Mouse (Mus musculus) right cerebral cortex, adult 18-20 months (tissue): ENCODE measurements around the gene Tmem25.

Source experiments
- DNase-seq: peaks from one replicate; pipeline ENCODE4 v3.0.0; 2022; ENCODE audit warnings: mixed read lengths

Gene Tmem25

GRCm38 (mm10) chr9:44799102-44799957 is at the start of gene Tmem25:
Gene Tmem25 (minus strand): TSS chr9:44799307.
- peak; percentile 94 for DNase-seq

- DNase-seq = no peak
Observed at GRCm38 (mm10) chr9:44847446-44847845, 48.3 kb upstream of the Tmem25 start.

- DNase-seq = no peak
Observed at GRCm38 (mm10) chr9:44841241-44841640, 42.1 kb upstream of the Tmem25 start.

- peak; percentile 60 for DNase-seq
Observed at GRCm38 (mm10) chr9:44836439-44836838, 37.3 kb upstream of the Tmem25 start.

- DNase-seq = no peak
Observed at GRCm38 (mm10) chr9:44832356-44832755, 33.2 kb upstream of the Tmem25 start.

- DNase-seq = no peak
Observed at GRCm38 (mm10) chr9:44830506-44830905, 31.4 kb upstream of the Tmem25 start.

- peak; percentile 69 for DNase-seq
Observed at GRCm38 (mm10) chr9:44828944-44829343, 29.8 kb upstream of the Tmem25 start.

- DNase-seq = no peak
Observed at GRCm38 (mm10) chr9:44826660-44827059, 27.6 kb upstream of the Tmem25 start.

GRCm38 (mm10) chr9:44819920-44820827 is 21.1 kb upstream of the Tmem25 start:
- DNase-seq = no peak

GRCm38 (mm10) chr9:44817522-44817921 is 18.4 kb upstream of the Tmem25 start:
- peak; percentile 53 for DNase-seq

GRCm38 (mm10) chr9:44814179-44814578 is 15.1 kb upstream of the Tmem25 start:
- no peak for DNase-seq

- DNase-seq = no peak
Observed at GRCm38 (mm10) chr9:44810316-44810715, 11.2 kb upstream of the Tmem25 start.

- no peak for DNase-seq
Observed at GRCm38 (mm10) chr9:44807778-44808177, 8.7 kb upstream of the Tmem25 start.

- DNase-seq = no peak
Observed at GRCm38 (mm10) chr9:44807141-44807540, 8.0 kb upstream of the Tmem25 start.

GRCm38 (mm10) chr9:44805536-44805935 is 6.4 kb upstream of the Tmem25 start:
- DNase-seq = no peak

GRCm38 (mm10) chr9:44804678-44805077 is 5.6 kb upstream of the Tmem25 start:
- DNase-seq = no peak

- DNase-seq = no peak
Observed at GRCm38 (mm10) chr9:44802808-44803450, 3.8 kb upstream of the Tmem25 start, which contains the start of gene Ttc36. Gene Ttc36 (minus strand): TSS chr9:44803072.

- no peak for DNase-seq
Observed at GRCm38 (mm10) chr9:44801669-44802068, 2.6 kb upstream of the Tmem25 start.

- no peak for DNase-seq
Observed at GRCm38 (mm10) chr9:44799958-44800324, 834 bp upstream of the Tmem25 start.

- no peak for DNase-seq
Observed at GRCm38 (mm10) chr9:44798298-44798697, 809 bp downstream of the Tmem25 start.

- no peak for DNase-seq
Observed at GRCm38 (mm10) chr9:44792842-44793241, 6.3 kb downstream of the Tmem25 start.

GRCm38 (mm10) chr9:44772750-44773651 is 26.1 kb downstream of the Tmem25 start:
- peak; percentile 94 for DNase-seq
